Mouse (Mus musculus): ENCODE results near the gene Epn3.

DNA sequence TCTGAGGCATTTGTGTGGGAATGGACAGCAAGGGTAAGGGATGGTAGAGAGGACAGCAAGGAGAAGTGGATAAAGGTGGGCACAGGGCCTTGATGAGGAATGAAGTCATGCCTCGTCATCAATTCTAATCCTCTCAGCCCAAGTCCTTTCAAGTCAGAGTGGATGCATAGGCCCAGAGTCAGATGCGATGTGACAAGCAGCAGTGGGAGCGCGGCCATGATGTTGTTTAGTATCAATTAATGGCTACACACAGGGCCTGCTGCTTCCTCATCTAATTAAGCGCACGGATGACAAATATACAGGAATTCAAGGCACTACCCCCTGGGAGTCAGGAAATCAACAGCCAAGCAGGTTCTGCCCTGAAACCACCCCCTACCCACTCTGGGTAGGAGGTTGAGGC is 59.4 kb downstream of the Epn3 start:
- TF ChIP-seq CTCF (IDR thresholded peaks at IDR 0.05; ENCODE audit: extremely low read depth, insufficient read length, insufficient replicate concordance, low read depth, low read length), result no peak
- TF ChIP-seq POLR2A (IDR thresholded peaks at IDR 0.05; ENCODE audit: low read depth, low read length), result no peak
